Mouse (Mus musculus) olfactory bulb, adult 2 months (tissue): Measurements from ENCODE around the gene Fiz1. TPM values are rescaled to one million over a fixed set of nuclear protein-coding genes. Genes with fewer than 3 reads are reported as not detected.

ENCODE experiments used
- H3K27ac ChIP-seq: fragments of 200-500 bp; 2 replicates; pipeline ENCODE4 v1.5.1; 2012; ENCODE audit warnings: low read depth, low read length; ENCODE audit not compliant: insufficient read depth
- H3K4me1 ChIP-seq: fragments of 200-500 bp; 2 replicates; pipeline ENCODE4 v1.6.1; 2012; ENCODE audit warnings: low read length; ENCODE audit not compliant: control insufficient read depth, insufficient read depth
- H3K4me3 ChIP-seq: fragments of 200-500 bp; 2 replicates; pipeline ENCODE4 v1.5.1; 2012; ENCODE audit warnings: mild to moderate bottlenecking, low read depth, low read length, moderate library complexity; ENCODE audit not compliant: insufficient read depth
- CTCF ChIP-seq: fragments of 200-500 bp; IDR thresholded peaks from 2 replicates; pipeline ENCODE4 v1.5.1; 2012; ENCODE audit warnings: low read depth, mild to moderate bottlenecking, low read length, moderate library complexity; ENCODE audit not compliant: insufficient read depth
- POLR2A ChIP-seq: fragments of 200-500 bp; IDR thresholded peaks from 2 replicates; pipeline ENCODE4 v1.6.1; 2012; ENCODE audit warnings: mild to moderate bottlenecking, low read depth, low read length, moderate library complexity; ENCODE audit not compliant: insufficient read depth
- WGBS: fragments of 180-500 bp; shearing (Covaris S2); methylation state at CpG from one replicate; pipeline ENCODE4 v1.1.7; 2018; 5-methylcytosine and 5-hydroxymethylcytosine counted together
- polyA plus RNA-seq: library from polyadenylated mRNA; stranded (reverse); fragments of >200 nt; gene quantifications from 2 replicates; pipeline ENCODE4 v1.2.4, GENCODE M21; 2012; ENCODE audit warnings: low replicate concordance; ENCODE audit not compliant: missing spikeins, insufficient read depth, insufficient read length

The Fiz1 gene
- polyA plus RNA-seq: not detected in 2 replicates

DNA sequence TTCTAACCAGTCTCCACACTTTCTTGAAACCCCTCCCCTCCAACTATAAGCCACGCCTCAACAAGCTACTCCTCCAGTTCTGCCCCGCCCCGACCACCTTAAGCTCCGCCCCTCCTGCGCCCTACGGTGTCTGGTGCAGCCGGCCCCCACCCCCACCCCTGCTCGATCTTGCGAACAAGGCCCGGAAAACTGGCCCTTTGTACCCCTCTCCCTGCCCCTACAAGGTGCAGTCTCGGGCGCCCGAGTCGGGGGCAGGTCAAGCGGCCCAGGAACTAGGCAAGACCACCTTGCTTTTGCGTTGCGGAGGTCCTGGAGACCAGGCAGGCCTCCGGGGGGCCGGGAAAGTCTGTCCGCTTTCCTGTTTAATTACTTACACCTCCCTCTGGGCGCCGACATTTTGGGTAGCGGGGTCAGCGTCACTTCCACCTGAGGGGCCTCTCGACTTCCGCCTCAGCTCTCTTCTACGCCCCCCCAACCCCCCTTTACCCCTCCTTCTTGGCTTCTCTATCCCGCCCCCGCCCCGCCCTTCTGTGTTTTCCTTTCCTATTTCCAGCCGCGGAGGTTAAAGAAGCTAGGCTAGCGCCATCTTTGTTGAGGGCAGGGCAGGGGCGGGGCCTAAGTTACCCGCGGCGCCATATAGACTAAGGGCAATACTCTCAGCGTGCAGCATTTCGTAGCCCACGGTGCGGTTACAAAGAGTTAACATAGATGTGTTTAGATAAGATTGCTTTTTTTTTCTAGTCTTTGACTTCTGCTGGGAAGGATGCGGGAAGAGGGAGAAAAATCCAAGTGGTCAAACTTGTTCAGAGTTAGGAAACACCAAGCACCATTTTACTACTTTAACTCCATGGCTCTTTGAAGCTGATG, at the start of gene Fiz1, which contains the start of gene Zfp524:
Gene Fiz1 (minus strand): TSS at position 447 of the 867 bp plus-strand sequence.
Gene Zfp524 (plus strand): TSS at position 165 of the 867 bp plus-strand sequence.
- Histone ChIP-seq H3K4me3 (peak within 1 kb of the TSS; percentile 99), H3K4me1 (0 out of 2 replicates have a peak, but pooled peaks cover 4% of the 10 kb centered on the region), H3K27ac (peak within 1 kb of the TSS; percentile 99)
- TF ChIP-seq CTCF (no peak), POLR2A (peak; percentile 67)
- under 1% methylated on average over 42 of the region's 42 CpGs for WGBS

DNA sequence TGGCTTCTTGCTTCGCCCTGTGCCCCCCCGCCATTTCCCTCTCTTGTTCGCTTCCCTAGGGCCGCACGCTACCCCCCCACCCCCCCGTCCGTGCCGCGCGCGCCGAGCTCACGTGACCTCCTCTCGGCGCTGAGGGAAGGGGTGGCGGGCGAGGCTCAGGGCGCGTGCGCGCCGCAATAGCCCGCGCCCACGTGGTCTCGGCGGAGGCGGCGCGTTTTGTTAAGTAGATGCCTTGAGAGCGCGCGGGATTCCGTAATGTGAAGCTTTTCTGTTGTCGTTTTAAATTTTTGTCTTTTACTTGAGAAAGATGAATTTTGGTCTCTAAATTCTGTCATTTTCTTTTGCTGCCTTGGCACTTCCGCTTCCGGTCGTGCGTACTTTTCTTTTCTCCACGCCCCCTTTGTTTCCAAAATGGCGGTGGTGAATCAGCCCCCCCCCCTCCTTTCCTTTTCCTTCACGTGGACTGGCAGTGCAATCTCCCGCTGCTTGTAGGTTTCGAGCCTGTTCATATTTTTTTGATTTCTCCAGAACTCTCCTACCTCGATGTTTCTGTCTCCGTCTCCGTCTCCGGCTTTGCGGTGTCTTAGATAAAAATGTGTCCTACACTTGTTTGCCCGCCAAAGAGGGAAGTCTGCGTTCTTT, 48.0 kb upstream of the Fiz1 start:
- under 1% methylated on average over 51 of the region's 51 CpGs for WGBS
- H3K4me1 ChIP-seq: peaks cover 29% of the 10 kb centered on the region

DNA sequence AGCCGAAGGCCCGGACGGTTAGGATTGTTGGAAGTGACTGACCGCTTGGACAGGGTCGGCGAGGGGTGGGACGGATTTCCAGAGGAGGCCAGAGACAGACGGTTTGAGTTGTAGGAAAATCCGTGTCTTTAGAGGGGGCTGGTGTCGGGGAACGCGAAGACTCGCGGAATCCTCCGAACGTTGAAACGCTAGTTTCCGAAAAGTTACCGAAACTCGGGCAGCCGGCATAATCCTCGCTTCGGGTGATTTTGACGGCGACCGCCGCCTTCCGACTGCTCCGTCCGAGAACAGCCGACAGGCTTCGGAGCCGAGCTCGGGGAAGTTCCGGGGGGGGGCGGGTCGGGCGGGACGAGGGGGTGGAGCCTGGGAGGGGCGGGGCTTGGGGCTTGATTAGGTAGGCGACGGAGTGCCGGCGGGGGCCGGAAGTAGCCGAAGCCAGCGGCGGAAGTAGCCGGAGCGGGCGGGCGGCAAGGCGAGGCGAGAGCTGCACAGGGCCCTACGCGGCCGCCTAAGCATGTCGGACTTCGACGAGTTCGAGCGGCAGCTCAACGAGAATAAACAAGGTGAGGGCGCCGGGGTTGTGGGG, 47.4 kb upstream of the Fiz1 start, which contains the start of gene U2af2:
Gene U2af2 (plus strand): TSS at position 370 of the 586 bp plus-strand sequence.
- peak within 1 kb of the TSS; percentile 63 for H3K4me3 ChIP-seq
- peak within 1 kb of the TSS; percentile 97 for H3K27ac ChIP-seq
- H3K4me1 ChIP-seq: peaks cover 29% of the 10 kb centered on the region
- 1% methylated on average over 65 of the region's 65 CpGs for WGBS
- TF ChIP-seq POLR2A (peak; percentile 25), CTCF (0 out of 2 replicates have a peak, but pooled peaks have one; percentile 28)

More for the DNA sequence above, 48.0 kb upstream of the Fiz1 start:
- H3K27ac ChIP-seq: peak overlapping the region; percentile 42; the same call in 1 of the 2 replicates
- no peak for TF ChIP-seq POLR2A
- TF ChIP-seq CTCF: no peak
- H3K4me3 ChIP-seq: peak overlapping the region; percentile 63

DNA sequence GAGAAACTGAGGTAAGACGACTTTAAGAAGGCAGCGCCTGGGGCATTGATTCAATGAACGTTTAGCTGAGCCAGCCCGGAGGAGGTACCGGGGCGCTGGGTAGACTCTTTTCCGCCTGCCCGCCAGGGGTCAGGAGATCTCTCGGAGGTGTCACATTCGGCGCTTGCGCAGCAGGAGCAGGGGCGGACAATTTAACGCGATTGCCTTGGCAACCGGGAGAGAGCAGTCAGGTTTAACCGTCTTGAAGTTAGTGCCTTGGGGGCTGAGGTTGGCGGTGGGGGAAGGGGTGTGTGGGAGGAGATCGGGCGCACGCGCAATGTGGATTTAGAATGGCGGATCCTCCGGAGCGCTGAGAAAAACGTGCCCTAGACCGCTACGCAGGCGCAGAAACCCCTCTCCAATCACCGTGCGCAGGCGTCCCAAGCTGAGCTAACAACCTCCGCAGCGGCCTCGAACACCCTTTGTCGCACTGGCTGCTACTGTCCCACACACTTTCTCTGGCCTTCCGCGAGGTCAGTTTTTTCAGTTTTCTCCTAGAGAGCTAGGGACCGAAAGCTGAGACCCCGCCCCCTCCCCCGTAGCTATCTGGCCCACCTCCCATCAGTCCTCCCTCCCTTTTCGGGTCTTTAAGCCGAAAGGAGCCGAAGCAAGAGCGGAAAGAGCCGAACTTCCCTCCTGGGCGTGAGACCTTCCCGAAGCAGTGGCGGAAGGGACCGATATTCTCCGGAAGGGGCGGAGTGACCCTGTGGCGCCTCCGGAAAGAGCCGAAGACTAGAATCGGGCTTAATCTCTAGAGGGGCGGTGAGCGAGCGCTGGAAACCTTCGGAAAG, 46.7 kb upstream of the Fiz1 start:
- TF ChIP-seq CTCF: peak; percentile 70
- peak; percentile 46 for TF ChIP-seq POLR2A
- Histone ChIP-seq H3K27ac (peak overlapping the region; percentile 97), H3K4me1 (peaks cover 27% of the 10 kb centered on the region), H3K4me3 (peak overlapping the region; percentile 63)
- under 1% methylated on average over 60 of the region's 60 CpGs for WGBS

DNA sequence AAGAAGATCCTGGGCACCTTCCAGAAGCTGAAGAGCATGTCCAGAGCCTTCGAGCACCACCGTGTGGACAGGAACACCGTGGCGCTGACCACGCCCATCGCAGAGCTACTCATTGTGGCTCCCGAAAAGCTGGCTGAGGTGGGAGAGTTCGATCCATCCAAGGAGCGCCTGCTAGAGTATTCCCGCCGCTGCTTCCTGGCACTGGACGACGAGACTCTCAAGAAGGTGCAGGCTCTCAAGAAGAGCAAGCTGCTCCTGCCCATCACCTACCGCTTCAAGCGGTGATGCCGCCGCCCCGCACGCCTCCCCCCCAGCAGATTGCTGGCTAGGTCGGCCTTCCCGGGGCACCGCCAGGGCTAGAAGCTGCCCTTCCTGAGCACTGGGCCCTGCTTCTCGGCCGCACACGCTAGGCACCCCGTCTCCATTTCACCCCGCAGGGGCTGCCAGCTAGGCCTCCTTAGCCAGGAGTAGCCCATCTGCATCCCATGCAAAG, 45.8 kb upstream of the Fiz1 start:
- WGBS: 3% methylated on average over 27 of the region's 27 CpGs
- no peak for TF ChIP-seq POLR2A
- peak; percentile 29; the same call in 1 of the 2 replicates for TF ChIP-seq CTCF
- Histone ChIP-seq H3K27ac (peak overlapping the region; percentile 96), H3K4me1 (peaks cover 23% of the 10 kb centered on the region), H3K4me3 (peak overlapping the region; percentile 63)

DNA sequence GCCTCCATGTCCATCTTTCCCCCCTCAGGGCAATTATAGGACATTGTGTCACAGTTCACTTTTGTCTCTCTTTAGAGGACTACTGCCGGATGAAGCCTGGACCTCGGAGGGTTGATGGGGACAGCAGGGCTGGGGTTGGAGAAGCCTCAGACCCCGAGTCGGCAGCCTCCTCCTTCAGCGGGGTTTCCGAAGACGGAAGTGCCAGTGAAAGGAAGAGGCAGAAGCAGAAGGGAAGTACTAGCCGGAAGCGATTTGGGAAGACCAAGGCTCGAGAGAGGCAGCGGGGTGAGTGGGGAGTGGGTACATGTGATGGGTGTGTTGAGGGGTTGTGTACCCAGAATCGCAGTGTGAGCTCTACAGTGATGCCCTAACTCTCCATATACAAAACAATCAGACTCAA, 44.9 kb upstream of the Fiz1 start:
- no peak for TF ChIP-seq CTCF
- TF ChIP-seq POLR2A: no peak
- peaks cover 28% of the 10 kb centered on the region for H3K4me1 ChIP-seq
- no peak overlapping the region for H3K4me3 ChIP-seq
- no peak overlapping the region for H3K27ac ChIP-seq
- 87% methylated on average over 12 of the region's 12 CpGs for WGBS

DNA sequence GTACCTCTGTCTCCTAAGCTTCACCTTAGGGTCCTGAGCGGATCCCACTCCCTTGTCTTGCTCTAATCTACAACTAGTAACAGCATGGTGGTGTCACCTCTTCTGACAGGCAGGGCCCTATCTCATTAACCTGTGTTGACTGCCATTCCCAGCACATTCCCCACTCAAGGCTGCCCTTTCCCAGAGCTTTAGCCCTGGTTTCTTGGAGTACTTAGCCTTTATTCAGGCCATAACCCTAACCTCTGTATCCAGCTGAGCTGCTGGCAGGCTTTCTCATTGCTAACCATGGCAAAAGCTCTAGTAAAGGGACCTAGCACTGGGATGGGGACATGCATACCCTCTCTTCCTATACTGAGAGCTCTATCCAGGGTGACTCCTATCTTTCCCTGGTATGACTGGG, 44.1 kb upstream of the Fiz1 start:
- H3K4me3 ChIP-seq: no peak overlapping the region
- peaks cover 30% of the 10 kb centered on the region for H3K4me1 ChIP-seq
- H3K27ac ChIP-seq: no peak overlapping the region
- TF ChIP-seq POLR2A (no peak), CTCF (no peak)
- 94% methylated on average over 1 of the region's 1 CpGs for WGBS

DNA sequence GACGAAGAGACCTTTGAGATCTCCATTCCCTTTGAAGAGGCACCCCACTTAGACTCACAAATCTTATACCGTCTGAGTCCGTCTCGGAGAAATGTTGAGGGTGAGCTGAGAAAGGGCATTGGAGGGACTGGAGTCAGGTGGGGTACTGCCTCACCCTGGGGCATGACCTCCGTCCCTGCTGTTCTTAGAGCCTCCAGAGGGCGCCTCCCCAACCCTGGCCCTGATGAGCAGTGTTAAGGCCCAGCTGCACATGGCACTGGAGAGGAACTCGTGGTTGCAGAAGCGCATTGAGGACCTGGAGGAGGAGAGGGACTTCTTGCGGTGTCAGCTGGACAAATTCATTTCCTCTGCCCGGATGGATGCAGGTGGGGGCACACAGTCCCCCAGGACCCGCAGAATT, 43.3 kb upstream of the Fiz1 start:
- 34% methylated on average over 11 of the region's 11 CpGs for WGBS
- H3K27ac ChIP-seq: peak overlapping the region; percentile 88

More for the DNA sequence above, 43.3 kb upstream of the Fiz1 start:
- H3K4me3 ChIP-seq: peak overlapping the region; percentile 73
- 0 out of 2 replicates have a peak, but pooled peaks have one; percentile 16 for TF ChIP-seq CTCF
- no peak for TF ChIP-seq POLR2A
- H3K4me1 ChIP-seq: peaks cover 37% of the 10 kb centered on the region
